Mouse (Mus musculus): Measurements from ENCODE around the gene Brca2. TPM values are rescaled to one million over a fixed set of nuclear protein-coding genes. Genes with fewer than 3 reads are reported as not detected.

The Brca2 gene
- total RNA-seq, 2 experiments from 2014 or later: 6.6 to 9.7 TPM

DNA sequence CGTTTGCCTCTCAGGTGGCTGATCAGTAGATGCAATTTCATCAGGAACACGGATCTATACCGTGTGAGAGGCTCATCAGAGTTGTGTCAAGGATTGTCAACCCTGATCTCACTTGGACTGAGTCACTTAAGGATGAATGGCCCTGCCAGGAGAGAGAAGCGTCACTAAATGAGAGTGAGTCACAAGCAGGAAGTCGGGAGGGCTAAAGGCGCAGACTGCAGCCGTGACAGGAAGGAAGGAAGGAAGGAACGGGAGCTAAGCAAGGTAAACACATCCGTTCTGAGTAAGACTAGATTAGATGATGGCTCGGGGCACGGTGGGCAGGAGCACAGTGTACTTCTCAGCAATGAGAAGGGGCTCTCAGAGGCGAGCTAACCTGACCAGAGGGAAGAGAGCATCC, 89.3 kb downstream of the Brca2 start:
- H3K4me3 ChIP-seq: no peak overlapping the region
- DNase-seq (ENCODE audit: low spot score in 2 of 2): no peak
- H3K27ac ChIP-seq: no peak overlapping the region
- no peak for TF ChIP-seq CTCF (conservative IDR thresholded peaks at IDR 0.05)

GRCm38 (mm10) chr5:150614054-150614453, 91.6 kb downstream of the Brca2 start:
- Histone ChIP-seq H3K4me3 (no peak overlapping the region), H3K27ac (no peak overlapping the region)
- no peak for TF ChIP-seq CTCF (conservative IDR thresholded peaks at IDR 0.05)
- no peak for DNase-seq (ENCODE audit: low spot score in 2 of 2)

DNA sequence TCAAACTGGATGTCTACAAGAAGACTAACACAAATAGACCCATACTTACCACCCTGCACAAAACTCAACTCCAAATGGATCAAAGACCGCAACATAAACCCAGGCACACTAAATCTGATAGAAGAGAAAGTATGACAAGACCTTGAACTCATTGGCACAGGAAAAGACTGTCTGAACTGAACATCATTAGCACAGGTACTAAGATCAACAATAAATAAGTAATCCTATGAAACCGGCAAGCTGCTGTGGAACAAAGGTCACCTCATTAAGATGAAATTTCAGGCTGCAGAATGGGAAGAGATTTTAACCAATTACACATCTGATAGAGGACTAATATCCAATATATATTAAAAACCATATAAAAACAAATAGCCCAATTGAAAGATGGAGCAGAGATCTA, 93.8 kb downstream of the Brca2 start:
- H3K4me3 ChIP-seq: no peak overlapping the region
- TF ChIP-seq CTCF (conservative IDR thresholded peaks at IDR 0.05): no peak
- DNase-seq (ENCODE audit: low spot score in 2 of 2): no peak
- no peak overlapping the region for H3K27ac ChIP-seq

- DNase-seq (ENCODE audit: low spot score in 2 of 2): no peak
- Histone ChIP-seq H3K4me3 (no peak overlapping the region), H3K27ac (no peak overlapping the region)
- no peak for TF ChIP-seq CTCF (conservative IDR thresholded peaks at IDR 0.05)
These were observed 94.3 kb downstream of the Brca2 start for GRCm38 (mm10) chr5:150616731-150617130.

DNA sequence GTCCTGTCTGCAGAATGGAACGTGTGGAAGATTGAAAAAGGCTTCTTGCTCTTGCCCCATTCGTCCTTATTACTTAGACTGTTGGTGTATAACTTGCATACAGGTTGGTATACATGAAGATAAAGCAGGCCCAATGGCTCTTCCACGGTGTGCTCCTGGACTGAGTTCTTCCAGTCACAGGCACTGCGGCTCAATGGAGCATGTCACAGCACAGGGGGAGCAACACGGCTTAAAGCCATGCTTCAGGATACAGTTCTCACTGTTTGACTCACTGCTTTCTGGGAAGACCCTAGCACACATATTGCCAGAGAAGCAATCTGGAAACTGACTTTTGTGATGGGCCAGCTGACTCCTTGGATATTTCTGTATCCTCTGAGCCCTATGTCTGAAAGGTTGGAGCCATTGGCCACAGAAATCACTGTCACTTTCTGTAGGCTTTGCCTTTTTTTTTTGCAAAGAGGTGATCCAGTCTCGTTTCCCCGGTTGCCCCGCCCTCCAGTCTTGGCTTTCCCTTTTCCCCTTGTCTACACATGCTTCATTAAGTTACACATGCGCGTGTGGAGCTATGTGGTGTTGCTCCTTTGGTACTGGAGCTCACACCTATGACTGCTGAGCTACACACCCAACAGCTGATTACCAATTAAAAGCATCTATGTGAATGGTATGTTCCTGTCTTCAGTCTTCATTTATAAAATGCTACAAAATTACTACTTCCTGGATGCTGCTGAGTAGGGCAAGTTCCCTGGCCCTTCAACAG, 96.3 kb downstream of the Brca2 start:
- Histone ChIP-seq H3K4me3 (no peak overlapping the region), H3K27ac (no peak overlapping the region)
- no peak for DNase-seq (ENCODE audit: low spot score in 2 of 2)
- no peak for TF ChIP-seq CTCF (conservative IDR thresholded peaks at IDR 0.05)

Other genes starting within 250 kb of the Brca2 start
- not detected for gene Zar1l, start 4.5 kb upstream of the Brca2 start, total RNA-seq (2021)
- gene N4bp2l1, start 74.6 kb downstream of the Brca2 start, total RNA-seq (2021): 10 to 100 TPM; 55.5 to 57.0 TPM
- gene N4bp2l2, start 143.6 kb downstream of the Brca2 start, total RNA-seq (2021): 10 to 100 TPM; 88.2 to 89.9 TPM
- gene Pds5b, start 151.1 kb downstream of the Brca2 start, total RNA-seq (2021): 10 to 100 TPM; 77.4 to 89.3 TPM

All from layer of hippocampus, adult 2 months (tissue).